Mouse (Mus musculus) neural tube, embryonic 14.5 days (tissue): ENCODE measurements around the gene Ythdf1. TPM values are rescaled to one million over a fixed set of nuclear protein-coding genes. Genes with fewer than 3 reads are reported as not detected.

ENCODE experiments used
- ATAC-seq: fragments of 200-750 bp; cut with Nextera tagmentation; 2 replicates; pipeline ENCODE4 v1.8.0; 2017; ENCODE audit warnings: low read depth, mild to moderate bottlenecking, moderate TSS enrichment, moderate library complexity
- H3K27ac ChIP-seq: fragments of 300-500 bp; sonication (generic); 2 replicates; pipeline ENCODE4 v1.5.1; 2014; ENCODE audit warnings: low read depth, mild to moderate bottlenecking, control low read depth, low read length, moderate library complexity, mixed read lengths
- H3K27me3 ChIP-seq: fragments of 300-500 bp; sonication (generic); 2 replicates; pipeline ENCODE4 v1.6.1; 2014; ENCODE audit warnings: low read length; ENCODE audit not compliant: control insufficient read depth, insufficient read depth
- H3K36me3 ChIP-seq: fragments of 300-500 bp; sonication (generic); 2 replicates; pipeline ENCODE4 v1.6.1; 2014; ENCODE audit warnings: low read length, mixed read lengths; ENCODE audit not compliant: control insufficient read depth, insufficient read depth
- H3K4me1 ChIP-seq: fragments of 300-500 bp; sonication (generic); 2 replicates; pipeline ENCODE4 v1.6.1; 2014; ENCODE audit warnings: low read length; ENCODE audit not compliant: control insufficient read depth, insufficient read depth
- H3K4me2 ChIP-seq: fragments of 300-500 bp; sonication (generic); 2 replicates; pipeline ENCODE4 v1.6.1; 2014; ENCODE audit warnings: mild to moderate bottlenecking, low read depth, low read length, control low read depth
- H3K4me3 ChIP-seq: fragments of 300-500 bp; sonication (generic); 2 replicates; pipeline ENCODE4 v1.5.1; 2014; ENCODE audit warnings: low read depth, low read length, control low read depth, mixed read lengths
- H3K9ac ChIP-seq: fragments of 300-500 bp; sonication (generic); replicated peaks from 2 replicates; pipeline ENCODE4 v1.6.1; 2014; ENCODE audit warnings: low read depth, mild to moderate bottlenecking, control low read depth, low read length, mixed read lengths
- H3K9me3 ChIP-seq: fragments of 300-500 bp; sonication (generic); 2 replicates; pipeline ENCODE4 v1.6.1; 2016; ENCODE audit warnings: low read length; ENCODE audit not compliant: control insufficient read depth
- WGBS: fragments of 180-500 bp; shearing (Covaris S2); extraction: QIAGEN DNeasy Blood & Tissue Kit; methylation state at CpG from one replicate; pipeline ENCODE4 v1.1.7; 2014; 5-methylcytosine and 5-hydroxymethylcytosine counted together
- polyA plus RNA-seq: library from polyadenylated mRNA; unstranded; fragments of >200 nt; fragmentation: Nextera tagmentation; extraction: Ambion mirVana; gene quantifications from 2 replicates; pipeline ENCODE4 v1.2.1, GENCODE M21; 2014

The Ythdf1 gene
- polyA plus RNA-seq, result 49.2 and 61.0 TPM in 2 replicates

DNA sequence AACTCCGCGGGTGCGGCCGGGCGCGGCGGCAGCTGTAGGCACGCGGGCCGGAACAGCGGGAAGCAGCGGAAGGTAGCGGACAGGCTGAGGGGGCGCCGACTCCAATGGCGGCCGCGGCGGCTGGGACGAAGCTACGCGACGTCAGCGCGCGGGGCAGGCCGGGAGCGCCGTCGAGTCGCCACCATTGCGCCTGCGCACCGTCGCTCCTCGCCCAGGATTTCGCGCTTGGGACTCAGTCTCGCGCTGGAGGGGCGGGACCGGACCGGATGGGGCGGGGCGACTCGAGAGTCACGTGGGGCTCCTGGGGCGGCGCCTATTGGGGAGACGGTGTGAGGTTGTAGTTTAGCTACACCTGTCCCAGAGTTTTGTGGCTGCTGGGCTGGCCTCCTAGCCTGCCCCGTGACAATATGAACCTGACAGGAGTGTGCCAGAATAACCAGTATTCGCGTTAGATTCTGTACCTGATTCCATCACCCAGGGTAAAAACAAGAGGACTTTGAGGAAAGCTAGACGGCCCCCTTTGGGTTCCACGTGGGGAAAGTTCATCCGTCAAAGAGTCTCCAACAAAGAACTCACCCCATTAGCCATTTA is at the start of gene Ythdf1:
Gene Ythdf1 (minus strand): TSS at position 140 of the 591 bp plus-strand sequence.
- H3K4me2 ChIP-seq, result peak within 1 kb of the TSS; percentile 97
- under 1% methylated on average over 29 of the region's 56 CpGs for WGBS
- H3K9me3 ChIP-seq, result no peaks in the 10 kb centered on the region
- peaks cover 7% of the 10 kb centered on the region for H3K4me1 ChIP-seq
- H3K36me3 ChIP-seq, result 0 out of 2 replicates have a peak, but pooled peaks cover 6% of the 10 kb centered on the region
- ATAC-seq, result peak; percentile 96
- peak within 1 kb of the TSS; percentile 93 for H3K9ac ChIP-seq
- H3K27me3 ChIP-seq, result no peaks in the 10 kb centered on the region
- peak within 1 kb of the TSS; percentile 99 for H3K4me3 ChIP-seq
- H3K27ac ChIP-seq, result peak within 1 kb of the TSS; percentile 64

DNA sequence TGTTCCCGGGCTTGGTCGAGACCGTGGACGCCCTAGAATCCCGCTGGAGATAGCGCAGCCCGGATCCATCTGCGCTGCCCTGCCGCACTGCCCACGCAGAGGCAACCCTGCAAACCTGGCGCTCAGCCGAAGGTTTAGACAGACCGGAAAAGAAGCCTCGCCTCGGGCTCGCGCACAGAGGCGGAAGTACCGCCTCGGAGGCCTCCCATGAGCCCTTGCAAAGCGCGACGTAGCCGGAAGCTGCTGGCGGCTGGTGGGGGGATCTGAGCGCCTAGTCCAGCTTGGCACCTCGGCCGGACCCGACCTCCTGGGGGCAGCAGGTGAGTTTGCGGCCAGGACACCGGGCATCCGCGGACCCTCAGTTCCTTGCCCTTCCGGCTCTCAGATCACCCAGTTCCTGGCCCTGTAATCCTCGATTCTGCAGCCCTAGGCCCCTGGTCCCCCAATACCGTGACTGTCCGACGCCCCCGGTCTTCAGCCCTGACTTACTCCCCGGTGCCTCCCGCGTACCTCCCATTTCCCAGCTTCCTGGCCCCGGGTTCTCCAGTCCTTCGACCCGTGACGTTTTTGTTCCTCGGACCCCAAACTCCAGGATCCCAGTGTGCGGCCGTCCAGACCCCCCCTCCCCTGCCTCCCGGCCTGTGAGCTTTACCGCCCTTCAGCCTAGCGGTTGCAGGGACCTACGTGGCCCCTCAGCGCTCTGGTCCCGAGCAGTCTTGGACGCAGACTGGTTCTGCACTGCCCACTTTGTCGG is 46.4 kb upstream of the Ythdf1 start, which contains the start of gene Arfgap1:
Gene Arfgap1 (plus strand): TSS at position 216 of the 754 bp plus-strand sequence.
- Histone ChIP-seq H3K27me3 (no peaks in the 10 kb centered on the region), H3K4me2 (peak within 1 kb of the TSS; percentile 95), H3K36me3 (peaks cover 17% of the 10 kb centered on the region), H3K4me3 (peak within 1 kb of the TSS; percentile 59), H3K4me1 (peaks cover 9% of the 10 kb centered on the region), H3K27ac (peak within 1 kb of the TSS; percentile 84), H3K9ac (peak within 1 kb of the TSS; percentile 80), H3K9me3 (no peaks in the 10 kb centered on the region)
- peak; percentile 93 for ATAC-seq
- WGBS, result under 1% methylated on average over 56 of the region's 57 CpGs

DNA sequence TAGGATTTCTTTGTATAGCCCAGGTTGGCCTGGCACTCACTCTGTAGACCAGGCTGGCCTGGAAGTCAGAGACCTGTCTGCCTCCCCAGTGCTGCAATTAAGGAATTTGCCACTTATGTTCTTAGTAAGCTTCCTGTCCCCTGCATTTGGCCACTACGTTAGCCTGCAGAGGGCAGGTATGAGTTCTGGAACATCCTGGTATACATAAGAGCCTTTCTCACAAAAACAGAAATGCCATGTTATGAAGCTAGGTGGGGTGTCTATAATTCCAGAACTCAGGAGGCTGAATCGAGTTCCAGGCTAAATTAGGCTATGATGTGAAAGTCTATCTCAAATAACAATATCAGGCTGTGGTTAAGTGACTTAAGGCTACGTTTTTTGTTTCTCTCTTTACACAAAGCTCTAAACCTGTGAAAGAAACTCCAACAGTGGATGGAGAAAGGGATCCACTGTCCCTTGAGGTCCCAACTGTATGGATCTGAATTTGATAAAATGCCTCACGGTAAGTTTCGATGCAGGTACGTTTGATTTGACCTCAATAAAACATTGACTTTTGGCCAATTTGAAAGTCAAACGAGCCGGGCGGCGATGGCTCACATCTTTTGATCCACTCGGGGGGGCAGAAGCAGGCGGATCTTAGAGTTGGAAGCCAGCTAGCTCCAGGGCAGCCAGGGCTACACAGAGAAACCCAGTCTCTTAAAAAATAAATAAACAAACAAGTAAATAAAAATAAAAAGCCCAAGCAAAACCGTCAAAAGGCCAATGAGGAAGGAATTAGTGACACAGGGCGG is 45.5 kb upstream of the Ythdf1 start:
- Histone ChIP-seq H3K36me3 (peaks cover 8% of the 10 kb centered on the region), H3K4me2 (peak overlapping the region; percentile 95), H3K9me3 (no peaks in the 10 kb centered on the region), H3K4me3 (peak overlapping the region; percentile 59), H3K27ac (peak overlapping the region; percentile 84), H3K27me3 (no peaks in the 10 kb centered on the region), H3K9ac (peak overlapping the region; percentile 80), H3K4me1 (peaks cover 9% of the 10 kb centered on the region)
- WGBS, result 15% methylated on average over 14 of the region's 14 CpGs
- no peak for ATAC-seq

DNA sequence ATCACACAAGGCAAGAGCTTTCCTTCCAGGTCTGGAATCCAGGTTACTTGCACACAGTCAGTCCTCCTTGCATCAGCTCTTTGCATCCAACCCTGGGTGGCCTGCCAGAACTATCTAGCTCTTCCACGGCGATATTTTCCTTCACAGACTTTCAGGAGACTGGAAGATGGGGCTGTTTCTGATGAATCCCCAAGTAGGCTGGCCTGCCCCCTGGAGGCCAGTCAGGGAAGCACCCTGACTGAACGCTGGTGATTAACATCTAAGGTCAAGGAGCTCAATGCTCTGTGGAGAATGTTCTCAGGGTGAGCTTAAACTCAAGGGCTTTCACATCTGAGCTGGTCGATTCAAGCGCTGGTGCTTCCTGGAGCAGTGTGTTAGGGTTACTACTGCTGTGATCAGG is 43.2 kb upstream of the Ythdf1 start:
- Histone ChIP-seq H3K4me3 (no peak overlapping the region), H3K4me2 (no peak overlapping the region), H3K9me3 (no peaks in the 10 kb centered on the region), H3K27ac (no peak overlapping the region), H3K27me3 (no peaks in the 10 kb centered on the region), H3K9ac (no peak overlapping the region), H3K4me1 (peaks cover 9% of the 10 kb centered on the region), H3K36me3 (no peaks in the 10 kb centered on the region)
- peak; percentile 5; the same call in 1 of the 2 replicates for ATAC-seq
- WGBS, result 5% methylated on average over 5 of the region's 5 CpGs

DNA sequence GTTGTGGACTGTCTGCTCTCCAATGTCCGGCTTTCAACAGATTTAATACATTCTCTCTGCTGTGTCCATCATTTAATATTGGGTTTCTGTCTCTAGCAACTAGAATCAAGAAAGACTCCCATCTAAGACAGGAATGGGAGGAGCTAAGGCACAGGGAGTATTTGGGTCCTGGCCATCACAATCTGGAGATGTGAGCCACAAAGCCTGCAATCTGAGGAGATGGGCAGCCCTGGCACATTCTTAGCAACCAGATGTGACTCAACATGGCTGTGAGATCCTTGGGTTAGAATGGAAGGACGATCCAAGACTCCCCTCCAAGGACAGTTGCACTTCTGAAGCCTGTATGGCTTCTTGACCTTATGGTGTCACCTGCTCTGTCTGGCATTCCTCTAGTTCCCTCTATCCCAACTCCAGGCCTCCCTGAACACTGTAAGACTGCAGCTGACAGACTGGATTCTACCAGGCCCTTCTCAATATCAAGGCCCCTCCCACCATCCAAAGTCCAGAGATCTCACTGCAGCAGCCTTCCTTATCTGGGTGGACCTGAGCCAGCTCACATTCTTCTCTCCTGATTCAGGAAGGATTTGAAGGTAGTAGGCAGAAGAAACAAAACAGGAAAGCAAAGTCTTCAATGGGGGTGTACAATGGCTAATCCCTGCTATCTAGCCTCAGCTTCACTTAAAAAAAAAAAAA is 42.0 kb upstream of the Ythdf1 start:
- WGBS, result 89% methylated on average over 2 of the region's 2 CpGs
- Histone ChIP-seq H3K27me3 (no peaks in the 10 kb centered on the region), H3K9ac (no peak overlapping the region), H3K4me1 (peaks cover 5% of the 10 kb centered on the region), H3K9me3 (no peaks in the 10 kb centered on the region), H3K36me3 (no peaks in the 10 kb centered on the region), H3K4me2 (no peak overlapping the region), H3K4me3 (no peak overlapping the region), H3K27ac (no peak overlapping the region)
- ATAC-seq, result no peak

DNA sequence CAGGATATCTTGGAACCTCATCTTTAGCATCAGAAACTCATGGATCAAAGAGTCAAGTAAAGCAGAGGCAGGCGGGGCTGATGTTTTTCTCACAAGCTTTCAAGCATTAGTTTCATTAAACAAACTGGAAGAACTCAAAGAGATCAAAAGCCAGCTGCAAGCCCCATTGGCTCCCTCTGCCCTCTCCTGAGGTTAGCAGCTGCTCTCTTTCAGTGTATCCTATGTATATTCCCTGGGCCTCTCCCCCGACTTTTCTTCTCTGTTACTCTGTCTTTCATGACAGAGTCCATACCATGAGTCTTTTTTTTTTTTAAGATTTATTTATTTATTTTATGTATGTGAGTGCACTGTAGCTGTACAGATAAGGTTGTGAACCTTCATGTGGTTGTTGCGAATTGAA is 39.4 kb upstream of the Ythdf1 start:
- Histone ChIP-seq H3K27ac (no peak overlapping the region), H3K4me3 (no peak overlapping the region), H3K36me3 (no peaks in the 10 kb centered on the region), H3K4me1 (no peaks in the 10 kb centered on the region), H3K9ac (no peak overlapping the region), H3K27me3 (no peaks in the 10 kb centered on the region), H3K4me2 (no peak overlapping the region), H3K9me3 (no peaks in the 10 kb centered on the region)
- 78% methylated on average over 3 of the region's 3 CpGs for WGBS
- ATAC-seq, result no peak

DNA sequence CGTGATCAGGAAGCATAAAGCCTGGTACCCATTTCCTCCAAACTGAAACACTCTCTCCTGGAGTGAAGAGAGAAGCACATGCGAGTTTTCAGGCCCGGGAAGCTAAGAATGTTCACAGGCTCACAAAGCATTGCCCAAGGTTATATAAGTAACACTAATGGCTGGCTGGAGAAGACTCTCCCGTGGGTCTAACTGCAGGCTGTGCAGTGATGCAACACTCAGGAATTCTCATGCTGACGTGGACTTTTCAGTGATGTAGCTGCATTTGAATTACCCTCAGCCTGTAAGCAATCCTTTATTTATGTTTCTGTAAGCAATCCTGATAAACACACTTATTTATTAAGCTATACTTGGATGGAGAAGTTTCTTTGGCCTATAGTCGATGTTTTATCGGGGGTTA is 38.9 kb upstream of the Ythdf1 start:
- no peaks in the 10 kb centered on the region for H3K9me3 ChIP-seq
- WGBS, result 79% methylated on average over 7 of the region's 7 CpGs
- H3K36me3 ChIP-seq, result no peaks in the 10 kb centered on the region
- ATAC-seq, result no peak
- no peak overlapping the region for H3K27ac ChIP-seq
- H3K27me3 ChIP-seq, result no peaks in the 10 kb centered on the region
- no peak overlapping the region for H3K4me3 ChIP-seq
- 0 out of 2 replicates have a peak, but pooled peaks cover 2% of the 10 kb centered on the region for H3K4me1 ChIP-seq
- H3K4me2 ChIP-seq, result no peak overlapping the region
- H3K9ac ChIP-seq, result no peak overlapping the region

DNA sequence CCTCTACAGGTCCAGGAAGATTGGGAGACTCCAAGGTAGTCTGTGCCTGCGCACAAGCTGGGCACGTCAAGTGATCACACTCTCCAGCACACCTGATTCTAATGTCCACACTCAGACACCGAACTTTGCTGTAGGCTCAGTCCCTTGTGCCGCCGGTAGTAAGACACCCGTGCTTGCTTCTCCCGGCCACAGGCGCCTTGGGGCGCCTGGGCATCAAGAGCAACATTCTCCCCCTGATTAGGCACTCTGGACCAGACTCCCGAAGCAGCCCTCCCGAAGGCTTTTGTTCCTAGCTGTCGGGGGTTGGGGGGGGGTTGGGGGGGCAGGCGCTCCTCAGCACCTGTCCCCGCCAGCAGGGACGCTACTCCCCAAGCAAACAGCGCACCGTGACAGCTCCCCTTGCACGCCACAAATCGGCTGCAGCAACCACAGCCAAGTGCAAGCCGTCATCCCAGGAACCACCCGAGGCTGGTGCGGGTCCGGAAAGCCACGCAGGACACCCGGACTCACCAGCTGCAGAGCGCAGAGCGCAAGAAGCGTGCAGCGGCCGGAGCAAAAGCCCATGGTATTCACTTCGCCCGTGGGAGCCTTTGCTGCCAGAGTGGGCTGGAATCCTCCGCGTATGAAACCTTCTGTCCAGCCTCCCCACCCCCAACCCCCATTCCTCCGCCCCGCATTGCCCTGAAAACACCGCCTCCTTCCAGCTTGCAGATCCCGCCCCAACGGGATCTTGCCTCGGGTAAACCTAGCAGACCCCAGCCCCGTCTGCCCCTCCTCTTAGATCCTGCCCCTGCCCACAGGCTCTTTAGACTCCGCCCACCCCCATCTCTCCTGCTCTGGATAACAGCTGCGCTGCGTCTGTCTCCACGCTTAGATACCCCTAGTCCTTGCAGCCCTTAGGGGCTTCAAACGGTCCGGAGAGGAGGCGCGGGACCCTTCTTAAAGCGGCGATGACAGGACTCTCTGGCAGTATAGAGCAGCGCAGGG is 33.6 kb upstream of the Ythdf1 start, which contains the start of gene Nkain4:
Gene Nkain4 (minus strand): TSS at position 639 of the 987 bp plus-strand sequence.
- 1% methylated on average over 52 of the region's 52 CpGs for WGBS

More for the DNA sequence above, 33.6 kb upstream of the Ythdf1 start, which contains the start of gene Nkain4:
- no peaks in the 10 kb centered on the region for H3K9me3 ChIP-seq
- H3K4me3 ChIP-seq, result peak within 1 kb of the TSS; percentile 46
- peak within 1 kb of the TSS; percentile 61 for H3K9ac ChIP-seq
- ATAC-seq, result peak; percentile 93
- no peaks in the 10 kb centered on the region for H3K36me3 ChIP-seq
- peak within 1 kb of the TSS; percentile 90 for H3K27ac ChIP-seq
- H3K4me2 ChIP-seq, result peak within 1 kb of the TSS; percentile 64
- peaks cover 26% of the 10 kb centered on the region for H3K4me1 ChIP-seq
- no peaks in the 10 kb centered on the region for H3K27me3 ChIP-seq
